Mouse (Mus musculus): ENCODE results near the gene Gast. TPM values are rescaled to one million over a fixed set of nuclear protein-coding genes. Genes with fewer than 3 reads are reported as not detected.

Gene Gast
- polyA plus RNA-seq (2012; fragmentation: generic; extraction: Trizol), result not detected

GRCm38 (mm10) chr11:100333944-100334457 is at the start of gene Gast:
Gast (plus strand) TSS chr11:100334407.
- Histone ChIP-seq H3K4me3 (no peak within 1 kb of the TSS), H3K79me2 (ENCODE audit: control insufficient read depth, insufficient read depth) (no peaks in the 10 kb centered on the region), H3ac (ENCODE audit: control insufficient read depth, insufficient read length) (no peak within 1 kb of the TSS), H3K4me2 (ENCODE audit: low read depth) (no peak within 1 kb of the TSS), H3K36me3 (ENCODE audit: control insufficient read depth, insufficient read depth) (no peaks in the 10 kb centered on the region), H3K27me3 (ENCODE audit: control insufficient read depth, insufficient read depth, insufficient read length) (peaks cover 9% of the 10 kb centered on the region)
- TF ChIP-seq MAX (IDR thresholded peaks at IDR 0.05; ENCODE audit: low read depth) (no peak), CEBPB (IDR thresholded peaks at IDR 0.05; ENCODE audit: insufficient read depth, poor library complexity, severe bottlenecking) (no peak), MYOG (IDR thresholded peaks at IDR 0.05; ENCODE audit: control insufficient read depth in 1 of 3, insufficient read depth in 1 of 3, insufficient read length in 2 of 3, low read depth in 2 of 3) (no peak), TCF12 (IDR thresholded peaks at IDR 0.05; ENCODE audit: insufficient read depth, poor library complexity, severe bottlenecking) (no peak), E2F4 (IDR thresholded peaks at IDR 0.05; ENCODE audit: insufficient read depth) (no peak), USF1 (IDR thresholded peaks at IDR 0.05; ENCODE audit: low read depth) (no peak), POLR2A (IDR thresholded peaks at IDR 0.05; ENCODE audit: insufficient read length, low read depth) (no peak), SRF (IDR thresholded peaks at IDR 0.05; ENCODE audit: control insufficient read depth, insufficient read length, low read depth) (no peak), POLR2AphosphoS2 (IDR thresholded peaks at IDR 0.05; ENCODE audit: insufficient read length, low read depth) (no peak), MYOD1 (IDR thresholded peaks at IDR 0.05; ENCODE audit: control insufficient read depth in 1 of 3, insufficient read length in 2 of 3, low read depth in 2 of 3) (no peak), TCF3 (IDR thresholded peaks at IDR 0.05; ENCODE audit: insufficient read length, low read depth) (no peak), REST (IDR thresholded peaks at IDR 0.05; ENCODE audit: insufficient read depth, insufficient read length) (no peak)

GRCm38 (mm10) chr11:100284988-100285387 is 49.2 kb upstream of the Gast start:
- H3K4me2 ChIP-seq (ENCODE audit: low read depth), result no peak overlapping the region
- no peak overlapping the region for H3K4me3 ChIP-seq
- no peak overlapping the region for H3ac ChIP-seq (ENCODE audit: control insufficient read depth, insufficient read length)
- H3K79me2 ChIP-seq (ENCODE audit: control insufficient read depth, insufficient read depth), result no peaks in the 10 kb centered on the region
- no peak for TF ChIP-seq CEBPB (IDR thresholded peaks at IDR 0.05; ENCODE audit: insufficient read depth, poor library complexity, severe bottlenecking)
- TF ChIP-seq SRF (IDR thresholded peaks at IDR 0.05; ENCODE audit: control insufficient read depth, insufficient read length, low read depth), result no peak
- TF ChIP-seq MAX (IDR thresholded peaks at IDR 0.05; ENCODE audit: low read depth), result no peak
- TF ChIP-seq POLR2A (IDR thresholded peaks at IDR 0.05; ENCODE audit: insufficient read length, low read depth), result no peak
- TF ChIP-seq USF1 (IDR thresholded peaks at IDR 0.05; ENCODE audit: low read depth), result no peak
- TF ChIP-seq TCF12 (IDR thresholded peaks at IDR 0.05; ENCODE audit: insufficient read depth, poor library complexity, severe bottlenecking), result no peak
- TF ChIP-seq POLR2AphosphoS2 (IDR thresholded peaks at IDR 0.05; ENCODE audit: insufficient read length, low read depth), result no peak
- TF ChIP-seq E2F4 (IDR thresholded peaks at IDR 0.05; ENCODE audit: insufficient read depth), result no peak
- TF ChIP-seq TCF3 (IDR thresholded peaks at IDR 0.05; ENCODE audit: insufficient read length, low read depth), result no peak
- no peak for TF ChIP-seq MYOD1 (IDR thresholded peaks at IDR 0.05; ENCODE audit: control insufficient read depth in 1 of 3, insufficient read length in 2 of 3, low read depth in 2 of 3)
- H3K36me3 ChIP-seq (ENCODE audit: control insufficient read depth, insufficient read depth), result no peaks in the 10 kb centered on the region
- no peaks in the 10 kb centered on the region for H3K27me3 ChIP-seq (ENCODE audit: control insufficient read depth, insufficient read depth, insufficient read length)

GRCm38 (mm10) chr11:100287024-100287423 is 47.2 kb upstream of the Gast start:
- Histone ChIP-seq H3ac (ENCODE audit: control insufficient read depth, insufficient read length) (no peak overlapping the region), H3K4me2 (ENCODE audit: low read depth) (no peak overlapping the region), H3K4me3 (no peak overlapping the region), H3K27me3 (ENCODE audit: control insufficient read depth, insufficient read depth, insufficient read length) (no peaks in the 10 kb centered on the region), H3K36me3 (ENCODE audit: control insufficient read depth, insufficient read depth) (no peaks in the 10 kb centered on the region), H3K79me2 (ENCODE audit: control insufficient read depth, insufficient read depth) (no peaks in the 10 kb centered on the region)
- TF ChIP-seq TCF12 (IDR thresholded peaks at IDR 0.05; ENCODE audit: insufficient read depth, poor library complexity, severe bottlenecking), result no peak
- TF ChIP-seq SRF (IDR thresholded peaks at IDR 0.05; ENCODE audit: control insufficient read depth, insufficient read length, low read depth), result no peak
- no peak for TF ChIP-seq CEBPB (IDR thresholded peaks at IDR 0.05; ENCODE audit: insufficient read depth, poor library complexity, severe bottlenecking)
- peak in 1 of 3 experiments; percentile 83 for TF ChIP-seq MYOG (IDR thresholded peaks at IDR 0.05; ENCODE audit: control insufficient read depth in 1 of 3, insufficient read depth in 1 of 3, insufficient read length in 2 of 3, low read depth in 2 of 3)
- TF ChIP-seq E2F4 (IDR thresholded peaks at IDR 0.05; ENCODE audit: insufficient read depth), result no peak
- TF ChIP-seq USF1 (IDR thresholded peaks at IDR 0.05; ENCODE audit: low read depth), result no peak
- peak in 2 of 3 experiments; percentile 44 to 85 for TF ChIP-seq MYOD1 (IDR thresholded peaks at IDR 0.05; ENCODE audit: control insufficient read depth in 1 of 3, insufficient read length in 2 of 3, low read depth in 2 of 3)
- peak; percentile 25 for TF ChIP-seq TCF3 (IDR thresholded peaks at IDR 0.05; ENCODE audit: insufficient read length, low read depth)

GRCm38 (mm10) chr11:100288942-100289341 is 45.3 kb upstream of the Gast start:
- no peak overlapping the region for H3ac ChIP-seq (ENCODE audit: control insufficient read depth, insufficient read length)
- TF ChIP-seq MYOG (IDR thresholded peaks at IDR 0.05; ENCODE audit: control insufficient read depth in 1 of 3, insufficient read depth in 1 of 3, insufficient read length in 2 of 3, low read depth in 2 of 3) (no peak), TCF3 (IDR thresholded peaks at IDR 0.05; ENCODE audit: insufficient read length, low read depth) (no peak), MYOD1 (IDR thresholded peaks at IDR 0.05; ENCODE audit: control insufficient read depth in 1 of 3, insufficient read length in 2 of 3, low read depth in 2 of 3) (no peak), SRF (IDR thresholded peaks at IDR 0.05; ENCODE audit: control insufficient read depth, insufficient read length, low read depth) (no peak), POLR2A (IDR thresholded peaks at IDR 0.05; ENCODE audit: insufficient read length, low read depth) (peak; percentile 36)
- no peaks in the 10 kb centered on the region for H3K79me2 ChIP-seq (ENCODE audit: control insufficient read depth, insufficient read depth)
- no peak overlapping the region for H3K4me3 ChIP-seq
- no peaks in the 10 kb centered on the region for H3K27me3 ChIP-seq (ENCODE audit: control insufficient read depth, insufficient read depth, insufficient read length)
- peak overlapping the region; percentile 30 for H3K4me2 ChIP-seq (ENCODE audit: low read depth)
- H3K36me3 ChIP-seq (ENCODE audit: control insufficient read depth, insufficient read depth), result no peaks in the 10 kb centered on the region

GRCm38 (mm10) chr11:100290235-100290634 is 44.0 kb upstream of the Gast start:
- no peak for TF ChIP-seq CEBPB (IDR thresholded peaks at IDR 0.05; ENCODE audit: insufficient read depth, poor library complexity, severe bottlenecking)
- no peak for TF ChIP-seq TCF12 (IDR thresholded peaks at IDR 0.05; ENCODE audit: insufficient read depth, poor library complexity, severe bottlenecking)
- TF ChIP-seq TCF3 (IDR thresholded peaks at IDR 0.05; ENCODE audit: insufficient read length, low read depth), result no peak
- TF ChIP-seq E2F4 (IDR thresholded peaks at IDR 0.05; ENCODE audit: insufficient read depth), result no peak
- peak; percentile 23 for TF ChIP-seq POLR2A (IDR thresholded peaks at IDR 0.05; ENCODE audit: insufficient read length, low read depth)
- no peak for TF ChIP-seq MYOD1 (IDR thresholded peaks at IDR 0.05; ENCODE audit: control insufficient read depth in 1 of 3, insufficient read length in 2 of 3, low read depth in 2 of 3)
- TF ChIP-seq SRF (IDR thresholded peaks at IDR 0.05; ENCODE audit: control insufficient read depth, insufficient read length, low read depth), result no peak
- no peak for TF ChIP-seq MYOG (IDR thresholded peaks at IDR 0.05; ENCODE audit: control insufficient read depth in 1 of 3, insufficient read depth in 1 of 3, insufficient read length in 2 of 3, low read depth in 2 of 3)
- Histone ChIP-seq H3K36me3 (ENCODE audit: control insufficient read depth, insufficient read depth) (no peaks in the 10 kb centered on the region), H3K4me3 (no peak overlapping the region), H3K4me2 (ENCODE audit: low read depth) (peak overlapping the region; percentile 53), H3K79me2 (ENCODE audit: control insufficient read depth, insufficient read depth) (no peaks in the 10 kb centered on the region), H3K27me3 (ENCODE audit: control insufficient read depth, insufficient read depth, insufficient read length) (no peaks in the 10 kb centered on the region), H3ac (ENCODE audit: control insufficient read depth, insufficient read length) (no peak overlapping the region)

Measured in myocyte (in vitro differentiated cells).